Comparison of ENCODE assay signal across 17 mouse cellular contexts in genomic region chr2:113371556-113371955, GRCm38 (mm10).
"Had no signal": no experiment of that assay in that cellular context is flagged by ENCODE, and none has a peak within 500 bp of the region (broad histone marks: within the 10 kb centered on the region; RNA-seq: fewer than 3 reads in every experiment).

No protein-coding gene starts in this region.

- ATAC-seq: intestine, postnatal 0 days; liver, embryonic 12.5 days; lung, postnatal 0 days had no signal

- H3K4me3 ChIP-seq: limb, embryonic 10.5 days; limb, embryonic 13.5 days; liver, embryonic 12.5 days; liver, embryonic 15.5 days had no signal

- H3K4me2 ChIP-seq: limb, embryonic 13.5 days; liver, embryonic 12.5 days; liver, embryonic 15.5 days; midbrain, embryonic 11.5 days had no signal

- H3K36me3 ChIP-seq: limb, embryonic 10.5 days; limb, embryonic 13.5 days; liver, embryonic 12.5 days; liver, embryonic 15.5 days had no signal

- H3K4me1 ChIP-seq: limb, embryonic 10.5 days; limb, embryonic 13.5 days; liver, embryonic 12.5 days; liver, embryonic 15.5 days had no signal

- DNase-seq: kidney, adult 9 months; kidney, postnatal 10 days; kidney, postnatal 36 days; layer of hippocampus, adult 9-11 months; liver; lung, adult 18-20 months; lung, postnatal 36 days; midbrain, embryonic 14.5 days; thymus, adult 18-20 months; thymus, postnatal 36 days had no signal

- H3K9ac ChIP-seq: limb, embryonic 13.5 days; liver, embryonic 12.5 days; liver, embryonic 15.5 days had no signal

- H3K9me3 ChIP-seq: limb, embryonic 10.5 days; limb, embryonic 13.5 days; liver, embryonic 12.5 days; liver, embryonic 15.5 days had no signal

- H3K27ac ChIP-seq: limb, embryonic 10.5 days; limb, embryonic 13.5 days; liver, embryonic 12.5 days; liver, embryonic 15.5 days had no signal

- H3K27me3 ChIP-seq: limb, embryonic 13.5 days; liver, embryonic 12.5 days; liver, embryonic 15.5 days had no signal
